ENCODE assay signal across 9 mouse cellular contexts in genomic region chr6:30896986-30897327, GRCm38 (mm10). TPM values are rescaled to one million over a fixed set of nuclear protein-coding genes. Genes with fewer than 3 reads are reported as not detected.
A peak's percentile ranks its signal among the peaks of the same experiment; 100 is the strongest.
DNase-seq lines count a peak whose midpoint lies in the region; ATAC-seq and TF ChIP-seq lines count a peak whose summit lies in the region.
"Had no signal": no experiment of that assay in that cellular context is flagged by ENCODE, and none has a peak within 500 bp of the region (broad histone marks: within the 10 kb centered on the region; RNA-seq: fewer than 3 reads in every experiment).

No protein-coding gene starts in this region.

- no peaks in the 10 kb centered on the region for H3K27me3 ChIP-seq in kidney, embryonic 15.5 days
- no peaks in the 10 kb centered on the region for H3K27me3 ChIP-seq in hindbrain, embryonic 14.5 days (ENCODE audit: control insufficient read depth, insufficient read depth, low read length)
- no peaks in the 10 kb centered on the region for H3K27me3 ChIP-seq in midbrain, embryonic 14.5 days (ENCODE audit: control insufficient read depth, insufficient read depth, low read length)

- WGBS in kidney, embryonic 15.5 days: 16% methylated on average over 8 of the region's 8 CpGs
- 22% methylated on average over 8 of the region's 8 CpGs for WGBS in hindbrain, embryonic 14.5 days
- WGBS in midbrain, embryonic 14.5 days: 15% methylated on average over 8 of the region's 8 CpGs

- ATAC-seq in kidney, embryonic 15.5 days (replicated peaks; ENCODE audit: low FRiP score): no peak
- no peak for ATAC-seq in hindbrain, embryonic 14.5 days (ENCODE audit: low FRiP score)
- ATAC-seq in midbrain, embryonic 14.5 days (ENCODE audit: low FRiP score, low TSS enrichment): no peak
- no peak for ATAC-seq in activated CD4-positive, CD25-positive, alpha-beta regulatory T cell, adult 4 months

- peak overlapping the region; percentile 86 for H3K4me3 ChIP-seq in kidney, embryonic 15.5 days (replicated peaks)
- peak overlapping the region; percentile 50 for H3K4me3 ChIP-seq in cortical plate, adult 2 months (ENCODE audit: insufficient read depth, low read length)
- peak overlapping the region; percentile 76 for H3K4me3 ChIP-seq in hindbrain, embryonic 14.5 days (replicated peaks; ENCODE audit: low read length)
- H3K4me3 ChIP-seq in midbrain, embryonic 14.5 days (replicated peaks; ENCODE audit: low read depth, low read length): peak overlapping the region; percentile 70

- no peaks in the 10 kb centered on the region for H3K36me3 ChIP-seq in kidney, embryonic 15.5 days
- no peaks in the 10 kb centered on the region for H3K36me3 ChIP-seq in hindbrain, embryonic 14.5 days (replicated peaks; ENCODE audit: control insufficient read depth, insufficient read depth)
- H3K36me3 ChIP-seq in midbrain, embryonic 14.5 days (ENCODE audit: control insufficient read depth, insufficient read depth, low read length): no peaks in the 10 kb centered on the region

- TF ChIP-seq POLR2A in cortical plate, adult 2 months (IDR thresholded peaks at IDR 0.05; ENCODE audit: extremely low read depth, insufficient read depth, low read length): no peak

- H3K4me1 ChIP-seq in kidney, embryonic 15.5 days: peaks cover 13% of the 10 kb centered on the region
- H3K4me1 ChIP-seq in cortical plate, adult 2 months (ENCODE audit: control insufficient read depth, insufficient read depth, low read length): no peaks in the 10 kb centered on the region
- peaks cover 9% of the 10 kb centered on the region; the same call in 1 of the 2 replicates for H3K4me1 ChIP-seq in hindbrain, embryonic 14.5 days (replicated peaks; ENCODE audit: control insufficient read depth, insufficient read depth, low read length)
- peaks cover 4% of the 10 kb centered on the region; the same call in 1 of the 2 replicates for H3K4me1 ChIP-seq in midbrain, embryonic 14.5 days (ENCODE audit: control insufficient read depth, insufficient read depth, low read length)

- H3K9me3 ChIP-seq in kidney, embryonic 15.5 days (replicated peaks): no peaks in the 10 kb centered on the region
- H3K9me3 ChIP-seq in hindbrain, embryonic 14.5 days (ENCODE audit: control insufficient read depth, low read length): no peaks in the 10 kb centered on the region
- no peaks in the 10 kb centered on the region for H3K9me3 ChIP-seq in midbrain, embryonic 14.5 days (ENCODE audit: control insufficient read depth, low read length)

- TF ChIP-seq CTCF in cortical plate, adult 2 months (IDR thresholded peaks at IDR 0.05; ENCODE audit: extremely low read depth, insufficient read depth, low read length): no peak

- peak overlapping the region; percentile 66 for H3K4me2 ChIP-seq in kidney, embryonic 15.5 days
- peak overlapping the region; percentile 58 for H3K4me2 ChIP-seq in hindbrain, embryonic 14.5 days (replicated peaks)
- peak overlapping the region; percentile 65 for H3K4me2 ChIP-seq in midbrain, embryonic 14.5 days (ENCODE audit: low read length)

- peak overlapping the region; percentile 76 for H3K9ac ChIP-seq in kidney, embryonic 15.5 days
- H3K9ac ChIP-seq in hindbrain, embryonic 14.5 days: peak overlapping the region; percentile 86
- H3K9ac ChIP-seq in midbrain, embryonic 14.5 days (replicated peaks; ENCODE audit: low read length): peak overlapping the region; percentile 91

- no peak for DNase-seq in kidney, adult 11 months
- no peak for DNase-seq in hindbrain, embryonic 14.5 days (ENCODE audit: low spot score)
- no peak for DNase-seq in midbrain, embryonic 14.5 days
- DNase-seq in layer of hippocampus, adult 8-10 months (ENCODE audit: low spot score in 2 of 2): no peak
- DNase-seq in cerebellum, postnatal 10 days: no peak

- H3K27ac ChIP-seq in kidney, embryonic 15.5 days: peak overlapping the region; percentile 99
- H3K27ac ChIP-seq in cortical plate, adult 2 months (ENCODE audit: insufficient read depth, low read length): no peak overlapping the region
- H3K27ac ChIP-seq in hindbrain, embryonic 14.5 days: peak overlapping the region; percentile 97
- H3K27ac ChIP-seq in midbrain, embryonic 14.5 days (replicated peaks; ENCODE audit: low read depth, low read length): peak overlapping the region; percentile 96

RNA-seq across cellular contexts. Expression of gene Copg2, which starts 0.4 kb away (rescaled TPM):
- polyA plus RNA-seq in kidney, embryonic 15.5 days (2015; fragmentation: Nextera tagmentation; extraction: Ambion mirVana): 24.6 and 26.2 TPM in 2 replicates
- 41.7 and 56.5 TPM in 2 replicates for polyA plus RNA-seq in cortical plate, adult 2 months (2012; rRNA removed)
- polyA plus RNA-seq in hindbrain, embryonic 14.5 days (2014; fragmentation: Nextera tagmentation; extraction: Ambion mirVana): 32.6 and 37.9 TPM in 2 replicates
- 47.4 and 53.1 TPM in 2 replicates for polyA plus RNA-seq in midbrain, embryonic 14.5 days (2014; fragmentation: Nextera tagmentation; extraction: Ambion mirVana)
- 10 to 100 TPM; 79.0 to 95.7 (median 83.9) TPM for total RNA-seq in layer of hippocampus, adult 8-10 months (2022)
- polyA plus RNA-seq in activated CD4-positive, CD25-positive, alpha-beta regulatory T cell, adult 4 months (2017; shearing (Covaris generic)): 10 to 100 TPM; 31.9 to 32.3 TPM

RNA-seq across cellular contexts. Expression of gene Tsga13, which starts 18.4 kb away (rescaled TPM):
- 0.32 and 0.33 TPM in 2 replicates for polyA plus RNA-seq in kidney, embryonic 15.5 days (2015; fragmentation: Nextera tagmentation; extraction: Ambion mirVana)
- 0.21 and 0.40 TPM in 2 replicates for polyA plus RNA-seq in cortical plate, adult 2 months (2012; rRNA removed)
- 0.46 and 0.61 TPM in 2 replicates for polyA plus RNA-seq in hindbrain, embryonic 14.5 days (2014; fragmentation: Nextera tagmentation; extraction: Ambion mirVana)
- 0.39 TPM in 1 of 2 replicates, not detected in the other for polyA plus RNA-seq in midbrain, embryonic 14.5 days (2014; fragmentation: Nextera tagmentation; extraction: Ambion mirVana)
- total RNA-seq in layer of hippocampus, adult 8-10 months (2022): under 1 TPM in 2 of 4 experiments, not detected in 2; 0.39 to 0.67 TPM
- not detected for polyA plus RNA-seq in activated CD4-positive, CD25-positive, alpha-beta regulatory T cell, adult 4 months (2017; shearing (Covaris generic))
- polyA plus RNA-seq: large intestine, adult 2 months had no signal
